Mouse (Mus musculus) c-Kit-positive CD71-positive TER-119-negative erythroid progenitor cells, embryonic 14.5 days (primary cell): ENCODE data around the gene Zbtb17.
A peak's percentile ranks its signal among the peaks of the same experiment; 100 is the strongest.

Experiments used
- DNase-seq: peaks from one replicate; pipeline ENCODE4 v3.0.0-alpha.2; 2013; ENCODE audit warnings: low read depth

Zbtb17 gene

GRCm38 (mm10) chr4:141444451-141445327 is at the start of gene Zbtb17:
Gene Zbtb17, plus strand, starts transcription at chr4:141444654.
- DNase-seq: peak; percentile 78

- no peak for DNase-seq
Measured at GRCm38 (mm10) chr4:141394751-141395150, 49.7 kb upstream of the Zbtb17 start.

- no peak for DNase-seq
Measured at GRCm38 (mm10) chr4:141397861-141398260, 46.6 kb upstream of the Zbtb17 start.

- DNase-seq: no peak
Measured at GRCm38 (mm10) chr4:141398545-141398944, 45.9 kb upstream of the Zbtb17 start, which contains the start of gene Clcnka. Gene Clcnka, minus strand, starts transcription at chr4:141398724.

GRCm38 (mm10) chr4:141400171-141400570 is 44.3 kb upstream of the Zbtb17 start:
- DNase-seq: no peak

- peak; percentile 34 for DNase-seq
Measured at GRCm38 (mm10) chr4:141404518-141405313, 39.7 kb upstream of the Zbtb17 start.

- DNase-seq: no peak
Measured at GRCm38 (mm10) chr4:141405314-141405622, 39.2 kb upstream of the Zbtb17 start.

- DNase-seq: peak; percentile 28
Measured at GRCm38 (mm10) chr4:141406516-141407299, 37.7 kb upstream of the Zbtb17 start.

GRCm38 (mm10) chr4:141408577-141408976 is 35.9 kb upstream of the Zbtb17 start:
- no peak for DNase-seq

- no peak for DNase-seq
Measured at GRCm38 (mm10) chr4:141411430-141411992, 32.9 kb upstream of the Zbtb17 start.

- no peak for DNase-seq
Measured at GRCm38 (mm10) chr4:141415924-141416323, 28.5 kb upstream of the Zbtb17 start, which contains the start of gene Clcnkb. Gene Clcnkb, minus strand, starts transcription at chr4:141416014.

- no peak for DNase-seq
Measured at GRCm38 (mm10) chr4:141419398-141420191, 24.9 kb upstream of the Zbtb17 start.

- DNase-seq: no peak
Measured at GRCm38 (mm10) chr4:141420192-141420829, 24.1 kb upstream of the Zbtb17 start, which contains the start of gene Hspb7. Gene Hspb7, plus strand, starts transcription at chr4:141420779.

- DNase-seq: no peak
Measured at GRCm38 (mm10) chr4:141420886-141421285, 23.6 kb upstream of the Zbtb17 start.

GRCm38 (mm10) chr4:141421423-141421822 is 23.0 kb upstream of the Zbtb17 start:
- no peak for DNase-seq

- no peak for DNase-seq
Measured at GRCm38 (mm10) chr4:141422841-141423240, 21.6 kb upstream of the Zbtb17 start.

GRCm38 (mm10) chr4:141423288-141423687 is 21.2 kb upstream of the Zbtb17 start:
- DNase-seq: no peak

GRCm38 (mm10) chr4:141423691-141424431 is 20.6 kb upstream of the Zbtb17 start:
- DNase-seq: no peak
